Mouse (Mus musculus): ENCODE measurements around the gene Gas7. TPM values are rescaled to one million over a fixed set of nuclear protein-coding genes. Genes with fewer than 3 reads are reported as not detected.

Gas7 gene
- 67.7 and 73.4 TPM in 2 replicates for total RNA-seq (2015)
- 58.5 and 69.2 TPM in 2 replicates for total RNA-seq (2017)

DNA sequence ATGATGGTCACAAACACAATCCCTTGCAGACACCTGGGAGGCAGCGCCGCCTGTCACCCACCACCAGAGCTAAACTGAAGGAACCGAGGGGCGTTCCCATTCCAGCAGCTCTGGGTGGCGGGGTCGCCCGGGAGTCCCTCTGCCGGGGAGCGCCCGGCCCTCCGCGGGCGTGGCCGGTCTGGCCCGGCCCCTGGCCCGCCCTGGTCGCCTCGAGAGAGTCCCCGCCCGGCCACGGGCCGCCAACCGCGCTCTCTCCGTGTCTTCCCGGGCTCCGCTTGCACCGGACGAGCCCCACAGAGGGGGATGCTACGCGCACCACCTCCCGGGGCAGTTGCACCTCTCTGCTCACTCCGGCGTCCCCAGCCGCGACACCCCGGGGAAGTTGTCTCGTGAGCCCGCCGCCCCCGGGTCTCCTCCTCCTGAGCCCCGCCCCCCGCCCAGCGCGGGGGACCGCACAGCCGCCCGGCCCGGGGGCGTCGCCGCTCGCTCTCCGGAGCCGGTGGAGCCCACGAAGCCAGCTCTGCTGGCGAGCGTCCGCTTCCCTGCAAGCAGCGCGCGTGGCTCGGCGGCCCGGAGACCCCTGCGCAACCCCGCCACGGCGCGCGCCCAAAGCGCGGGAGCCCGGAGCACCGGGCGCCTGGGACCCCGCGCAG, at the start of gene Gas7:
Gene Gas7, plus strand, starts transcription at position 564 of the 653 bp plus-strand sequence.
- ATAC-seq (ENCODE audit: poor library complexity, severe bottlenecking): peak; percentile 28

DNA sequence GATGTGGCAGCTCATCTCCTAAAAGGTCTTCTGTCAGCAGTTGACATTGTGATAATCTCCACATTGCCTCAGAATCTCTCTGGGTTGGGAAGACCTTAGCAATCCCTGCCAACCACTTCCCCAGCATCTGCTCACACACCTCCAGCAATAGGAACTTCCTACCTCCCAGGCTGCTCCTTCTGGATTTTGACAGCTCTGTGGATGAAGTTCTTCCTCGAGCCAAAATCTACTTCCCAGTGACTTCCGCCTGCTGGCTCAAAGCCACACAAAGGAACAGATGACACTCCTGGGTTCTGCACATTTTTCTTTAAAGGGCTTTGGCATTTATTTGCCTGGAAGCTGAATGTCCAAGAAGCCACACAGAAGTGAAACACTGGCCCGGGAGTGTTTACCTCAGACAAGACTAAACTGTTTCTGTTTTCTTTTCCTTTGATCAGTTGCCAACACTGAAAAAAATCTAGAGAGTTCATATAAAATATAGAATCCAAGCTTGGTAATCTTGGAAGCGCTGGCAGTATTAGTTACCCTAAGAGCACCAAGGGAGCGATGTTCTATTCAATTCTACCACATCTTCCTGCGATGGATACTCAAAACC, 40.8 kb upstream of the Gas7 start:
- no peak for ATAC-seq (ENCODE audit: poor library complexity, severe bottlenecking)

DNA sequence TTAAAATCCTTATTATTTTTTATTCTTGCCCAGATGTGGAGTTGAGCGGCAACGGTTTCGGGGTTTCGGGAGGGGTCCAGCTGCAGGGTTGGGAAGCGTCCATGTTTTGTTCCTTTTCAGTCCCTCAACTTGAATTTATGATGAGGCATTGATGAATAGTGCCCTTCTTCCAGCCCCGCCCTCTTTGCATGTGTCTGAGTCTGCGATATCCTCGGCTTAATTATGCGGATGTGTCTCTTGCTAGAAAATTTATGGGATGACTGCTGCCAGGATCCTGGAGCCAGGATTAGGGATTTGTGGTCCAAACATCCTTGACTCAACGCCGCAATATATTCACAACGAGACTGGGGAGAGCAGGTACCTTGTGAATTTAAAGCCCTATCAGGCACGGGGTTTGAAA, 31.7 kb upstream of the Gas7 start:
- ATAC-seq (ENCODE audit: poor library complexity, severe bottlenecking): no peak

GRCm38 (mm10) chr11:67428196-67428595, 27.0 kb upstream of the Gas7 start:
- peak; percentile 82 for ATAC-seq (ENCODE audit: poor library complexity, severe bottlenecking)

DNA sequence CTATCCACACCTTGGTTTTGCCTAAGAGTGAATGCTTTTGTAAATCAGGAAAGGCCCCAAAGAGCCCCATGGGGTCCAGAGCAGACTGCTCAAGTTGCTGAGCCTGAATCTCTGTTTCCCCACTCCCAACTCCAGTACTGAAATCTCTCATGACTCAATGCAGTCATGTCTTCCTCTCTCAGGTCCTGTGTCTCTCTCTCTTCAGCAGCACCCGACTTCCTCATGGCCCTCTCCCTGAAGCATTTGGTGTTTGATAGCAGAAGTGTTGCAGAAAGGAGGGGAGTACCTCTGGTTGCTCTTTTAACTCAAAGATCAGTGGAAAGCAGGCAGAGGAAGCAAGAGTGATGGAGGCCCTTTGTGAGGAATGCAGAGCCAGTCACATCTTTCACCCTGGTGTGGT, 25.4 kb upstream of the Gas7 start:
- ATAC-seq (ENCODE audit: poor library complexity, severe bottlenecking): peak; percentile 56

DNA sequence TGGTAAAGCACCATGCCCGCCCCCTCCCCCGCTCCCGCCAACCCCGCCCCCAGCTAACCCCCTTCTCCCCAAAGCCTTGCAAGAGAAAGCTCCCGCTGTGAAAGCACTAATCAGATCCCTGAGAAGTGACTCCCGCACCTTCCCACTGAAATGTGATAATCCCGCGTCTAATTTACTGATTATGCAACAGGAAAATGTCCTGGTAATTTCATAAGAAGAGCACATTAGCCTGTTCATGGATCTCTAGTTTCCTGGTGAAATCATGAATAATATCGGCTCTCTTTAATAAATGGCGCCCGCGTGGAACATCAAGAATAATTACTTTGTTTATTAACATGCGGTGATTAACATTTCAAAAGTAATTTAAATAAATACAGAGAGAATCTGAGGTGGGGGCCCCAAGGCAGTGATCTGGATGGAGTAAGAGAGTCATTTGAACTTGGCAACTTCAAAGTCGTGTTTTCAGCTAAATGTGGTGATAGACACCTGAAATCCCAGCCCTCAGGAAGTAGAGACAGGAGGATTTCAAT, 24.1 kb upstream of the Gas7 start:
- ATAC-seq (ENCODE audit: poor library complexity, severe bottlenecking): no peak

GRCm38 (mm10) chr11:67431864-67432263, 23.4 kb upstream of the Gas7 start:
- ATAC-seq (ENCODE audit: poor library complexity, severe bottlenecking): no peak

DNA sequence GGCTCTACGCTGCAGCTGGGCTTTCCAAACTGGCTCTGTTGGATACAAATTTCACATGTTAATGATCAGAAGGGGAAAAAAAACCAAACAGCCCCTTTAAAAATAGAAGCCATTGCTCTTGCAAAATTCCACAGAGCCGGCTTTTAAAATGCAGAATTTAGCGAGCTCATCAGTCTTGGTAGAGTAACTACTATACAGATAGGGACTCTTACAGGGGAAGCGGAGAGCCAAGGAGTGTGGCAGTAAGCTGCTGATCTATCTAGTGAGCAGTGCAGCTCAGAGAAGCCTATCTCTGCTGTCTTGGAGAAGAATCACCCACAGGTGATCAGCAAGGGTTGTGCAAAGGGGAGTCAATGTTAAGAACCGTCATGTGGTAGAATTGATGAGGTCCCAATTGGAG, 21.5 kb upstream of the Gas7 start:
- no peak for ATAC-seq (ENCODE audit: poor library complexity, severe bottlenecking)

DNA sequence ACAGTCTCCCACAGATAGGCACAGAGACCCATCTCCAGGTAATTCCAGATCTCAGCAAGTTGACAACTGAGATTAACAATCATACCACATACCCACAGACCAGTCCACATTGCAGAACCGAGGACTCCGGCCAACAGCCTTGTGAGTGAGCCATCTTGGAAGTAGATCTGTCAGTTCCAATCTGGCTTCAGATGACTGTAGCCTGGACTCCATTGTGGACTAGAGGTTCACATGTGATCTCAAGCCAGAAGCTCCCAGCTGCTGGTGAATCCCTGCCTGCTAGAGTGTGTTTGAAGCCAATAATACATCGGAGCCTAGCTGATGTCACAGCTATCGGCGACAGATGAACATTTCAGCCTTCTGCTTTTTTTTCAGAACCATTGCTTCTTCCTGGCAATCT, 16.5 kb upstream of the Gas7 start:
- no peak for ATAC-seq (ENCODE audit: poor library complexity, severe bottlenecking)

DNA sequence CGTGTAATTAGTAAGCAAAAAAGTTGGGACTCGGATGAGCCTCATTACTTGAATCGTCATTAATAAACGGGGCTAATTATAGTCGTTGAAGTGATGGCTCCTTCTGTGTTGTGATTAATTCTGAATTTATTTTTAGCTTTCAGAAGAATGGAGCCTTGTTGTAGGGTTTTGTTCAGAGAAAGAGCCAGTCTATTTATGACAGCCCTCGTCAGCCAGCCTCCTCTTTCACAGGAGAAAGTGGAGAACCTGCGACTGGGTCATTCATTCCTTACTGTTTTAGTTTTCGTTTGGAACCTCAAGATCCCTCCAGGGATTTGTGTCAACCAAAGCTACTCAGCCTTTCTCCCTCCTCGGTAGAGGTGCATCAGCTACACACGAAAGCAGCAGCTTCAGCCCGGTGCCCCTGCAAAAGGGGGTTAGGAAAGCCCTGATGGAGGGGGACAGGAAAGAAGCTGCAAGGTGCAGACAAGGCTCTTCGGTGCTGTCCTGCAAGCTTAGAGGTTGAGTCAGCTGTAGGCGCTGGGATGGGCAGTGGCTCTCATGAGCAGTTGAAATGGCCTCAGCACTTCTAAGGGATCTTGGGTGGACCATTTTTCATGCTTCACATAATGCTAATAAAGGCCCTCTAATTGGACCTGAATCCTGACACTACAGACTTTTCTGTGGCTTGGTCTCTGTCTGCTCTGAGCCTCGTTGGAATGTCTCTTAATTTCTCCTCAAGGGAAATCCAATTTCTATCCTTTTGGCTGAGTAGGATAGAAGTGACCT, 10.0 kb upstream of the Gas7 start:
- ATAC-seq (ENCODE audit: poor library complexity, severe bottlenecking): no peak

DNA sequence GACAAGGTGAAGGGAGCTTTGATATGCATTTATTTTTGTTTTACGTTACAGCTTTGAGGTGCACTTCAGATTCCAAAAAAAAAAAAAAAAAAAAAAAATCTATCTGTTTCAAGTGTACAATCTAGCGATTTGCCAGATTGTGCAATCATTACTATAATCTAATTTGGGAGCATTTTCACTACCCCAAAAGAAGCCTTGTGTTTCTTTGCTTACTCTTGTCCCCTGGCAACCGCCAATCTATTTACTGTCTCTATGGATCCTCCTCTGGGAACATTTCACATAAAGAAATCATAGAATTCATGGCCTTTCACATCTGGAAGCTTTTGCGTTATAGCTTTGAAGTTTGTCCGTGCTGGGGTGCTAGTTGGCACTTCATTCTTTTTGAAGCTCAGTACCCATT, 3.7 kb upstream of the Gas7 start:
- peak; percentile 18; the same call in 1 of the 2 replicates for ATAC-seq (ENCODE audit: poor library complexity, severe bottlenecking)

- peak; percentile 58 for ATAC-seq (ENCODE audit: poor library complexity, severe bottlenecking)
Measured at GRCm38 (mm10) chr11:67455527-67455981, 317 bp downstream of the Gas7 start.

DNA sequence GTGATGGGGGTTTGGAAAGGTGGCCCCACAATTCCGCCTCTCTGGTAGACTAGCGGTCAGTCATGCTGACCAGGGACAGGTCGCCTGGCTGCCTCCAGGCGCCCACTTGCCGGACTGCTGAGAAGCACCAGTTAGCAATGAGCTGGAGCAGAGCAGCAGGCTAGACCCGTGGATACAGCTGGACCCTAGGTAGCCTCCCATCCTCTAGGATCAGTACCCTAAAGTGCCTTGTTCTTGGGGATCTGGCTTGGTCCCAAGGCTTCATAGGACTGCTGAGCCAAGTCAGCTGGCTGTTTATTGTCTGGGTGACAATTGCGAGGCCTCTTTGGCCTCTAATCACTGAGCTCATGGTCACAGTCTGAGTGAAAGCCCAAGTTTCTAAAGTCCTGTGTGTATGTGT, 792 bp downstream of the Gas7 start:
- no peak for ATAC-seq (ENCODE audit: poor library complexity, severe bottlenecking)

- peak; percentile 47; the same call in 1 of the 2 replicates for ATAC-seq (ENCODE audit: poor library complexity, severe bottlenecking)
Measured at GRCm38 (mm10) chr11:67458171-67458570, 2.9 kb downstream of the Gas7 start.

DNA sequence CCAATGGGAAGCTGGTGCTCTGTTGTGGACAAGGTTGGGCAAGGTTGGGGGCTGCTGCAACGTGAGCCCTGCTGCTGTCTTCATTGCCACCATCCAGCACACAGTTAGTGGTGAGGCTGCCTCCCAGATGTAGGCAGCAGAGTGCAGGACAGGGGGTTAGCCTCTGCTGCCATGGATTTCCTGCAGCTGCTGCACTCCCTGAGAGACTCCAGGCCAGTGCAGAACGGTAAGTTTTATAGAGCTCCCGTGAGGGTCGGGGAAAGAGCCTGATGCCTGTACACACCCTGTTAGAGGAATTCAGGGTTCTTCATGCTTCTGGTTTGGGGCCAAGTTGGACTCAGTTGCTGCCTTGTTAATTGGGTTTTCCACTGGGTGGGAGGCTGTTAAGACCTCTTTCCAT, 11.9 kb downstream of the Gas7 start:
- no peak for ATAC-seq (ENCODE audit: poor library complexity, severe bottlenecking)

- no peak for ATAC-seq (ENCODE audit: poor library complexity, severe bottlenecking)
Measured at GRCm38 (mm10) chr11:67468846-67469245, 13.6 kb downstream of the Gas7 start.

DNA sequence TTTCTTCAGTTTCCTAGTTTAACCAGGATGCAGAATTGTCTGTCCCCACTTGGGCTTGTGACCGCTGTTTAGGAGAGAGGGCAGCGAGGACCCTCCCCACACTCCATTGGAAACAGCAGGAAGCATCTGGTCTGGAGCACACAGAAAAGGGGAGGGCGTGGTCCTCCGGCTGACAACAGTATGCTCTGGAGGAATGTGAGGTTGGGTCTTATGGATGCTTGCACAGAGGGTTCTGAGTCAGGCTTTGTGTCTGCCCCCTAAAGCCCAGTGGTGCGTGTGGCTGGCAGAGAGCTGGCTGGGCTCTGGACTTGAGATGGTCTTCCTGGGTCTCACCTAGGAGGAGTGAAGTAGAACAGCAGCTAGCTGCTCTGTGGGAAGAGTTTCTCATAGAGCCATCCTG, 19.4 kb downstream of the Gas7 start:
- ATAC-seq (ENCODE audit: poor library complexity, severe bottlenecking): no peak

GRCm38 (mm10) chr11:67479534-67479933, 24.3 kb downstream of the Gas7 start:
- ATAC-seq (ENCODE audit: poor library complexity, severe bottlenecking): peak; percentile 69

- peak; percentile 49 for ATAC-seq (ENCODE audit: poor library complexity, severe bottlenecking)
Measured at GRCm38 (mm10) chr11:67480204-67480956, 25.1 kb downstream of the Gas7 start.

DNA sequence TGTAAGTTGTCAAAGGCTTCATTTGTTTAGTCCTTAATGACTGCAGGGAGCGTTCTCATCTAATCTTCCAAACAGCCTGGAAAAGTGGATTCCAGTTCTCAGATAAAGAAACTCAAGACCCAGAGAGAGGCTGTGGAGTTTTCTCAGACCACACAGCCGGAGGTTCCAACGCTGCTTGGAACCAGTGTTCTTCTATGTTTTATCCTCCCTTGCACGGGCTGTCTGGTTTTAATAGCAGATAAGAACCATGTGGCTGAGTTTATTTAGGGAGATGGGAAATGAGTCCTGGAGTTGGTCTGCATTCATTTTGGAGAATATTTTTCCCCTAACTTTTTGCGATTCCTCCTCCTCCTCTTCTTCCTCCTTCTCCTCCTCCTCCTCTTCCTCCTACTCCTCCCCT, 26.5 kb downstream of the Gas7 start:
- no peak for ATAC-seq (ENCODE audit: poor library complexity, severe bottlenecking)

DNA sequence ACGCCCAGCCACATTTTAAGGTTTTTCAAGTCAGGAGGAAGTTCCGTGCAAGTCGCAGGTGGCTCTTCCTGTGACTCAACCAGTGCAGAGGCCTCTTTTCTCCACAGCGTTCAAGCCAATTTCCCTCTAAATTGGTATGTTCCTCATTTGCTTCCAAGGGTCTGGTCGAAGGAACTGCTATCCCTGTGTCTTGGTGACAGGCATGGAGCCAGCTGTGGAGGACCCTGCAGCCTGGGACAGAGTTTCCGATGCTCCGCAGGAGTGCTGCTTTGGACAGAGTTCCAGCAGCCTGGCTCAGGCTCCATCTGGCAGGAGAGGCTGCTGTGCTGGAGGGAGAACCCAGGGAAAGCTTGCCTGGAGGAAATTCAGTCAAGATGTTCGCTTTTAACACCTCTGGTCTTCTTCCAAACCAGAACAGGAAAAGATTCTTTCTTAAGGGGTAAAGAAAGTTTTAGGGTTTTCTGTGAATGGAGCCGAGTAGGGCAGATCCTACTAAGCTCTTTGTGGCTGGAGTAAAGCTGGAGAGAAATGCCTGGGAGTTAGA, 27.1 kb downstream of the Gas7 start:
- peak; percentile 71 for ATAC-seq (ENCODE audit: poor library complexity, severe bottlenecking)
